Mouse (Mus musculus): ENCODE results near the gene Nedd8. TPM values are rescaled to one million over a fixed set of nuclear protein-coding genes. Genes with fewer than 3 reads are reported as not detected.

Gene Nedd8
- polyA plus RNA-seq, 1 experiment from 2014 or later = 573 TPM

- peaks cover 6% of the 10 kb centered on the region; the same call in 1 of the 2 replicates for H3K4me1 ChIP-seq
- H3K27me3 ChIP-seq (ENCODE audit: insufficient read depth, poor library complexity, severe bottlenecking) = no peaks in the 10 kb centered on the region
- 87% methylated on average over 27 of the region's 27 CpGs for WGBS
- no peak overlapping the region for H3K4me3 ChIP-seq
- no peak for DNase-seq (ENCODE audit: low spot score)
- no peaks in the 10 kb centered on the region for H3K9me3 ChIP-seq
- no peak overlapping the region for H3K27ac ChIP-seq
- H3K36me3 ChIP-seq = peaks cover 100% of the 10 kb centered on the region
Measured at GRCm38 (mm10) chr14:55628077-55628827, 43.7 kb downstream of the Nedd8 start.

GRCm38 (mm10) chr14:55618486-55619195 lies 53.3 kb downstream of the Nedd8 start:
- 27% methylated on average over 22 of the region's 22 CpGs for WGBS
- Histone ChIP-seq H3K9me3 (no peaks in the 10 kb centered on the region), H3K4me3 (peak overlapping the region; percentile 45), H3K27me3 (ENCODE audit: insufficient read depth, poor library complexity, severe bottlenecking) (peaks cover 3% of the 10 kb centered on the region; the same call in 1 of the 2 replicates), H3K27ac (peak overlapping the region; percentile 73), H3K4me1 (peaks cover 25% of the 10 kb centered on the region), H3K36me3 (peaks cover 5% of the 10 kb centered on the region; the same call in 1 of the 2 replicates)
- DNase-seq (ENCODE audit: low spot score) = no peak

GRCm38 (mm10) chr14:55617822-55618221 lies 54.1 kb downstream of the Nedd8 start, which contains the start of gene Rec8:
Rec8 (plus strand) TSS chr14:55618037.
- H3K27ac ChIP-seq = peak within 1 kb of the TSS; percentile 73
- DNase-seq (ENCODE audit: low spot score) = peak; percentile 94
- no peaks in the 10 kb centered on the region; the same call in 1 of the 2 replicates for H3K36me3 ChIP-seq
- no peaks in the 10 kb centered on the region for H3K9me3 ChIP-seq
- H3K4me1 ChIP-seq = peaks cover 28% of the 10 kb centered on the region
- peak within 1 kb of the TSS; percentile 45 for H3K4me3 ChIP-seq
- WGBS = 12% methylated on average over 21 of the region's 21 CpGs
- H3K27me3 ChIP-seq (ENCODE audit: insufficient read depth, poor library complexity, severe bottlenecking) = peaks cover 3% of the 10 kb centered on the region; the same call in 1 of the 2 replicates

GRCm38 (mm10) chr14:55616844-55617243 lies 55.1 kb downstream of the Nedd8 start:
- H3K9me3 ChIP-seq = no peaks in the 10 kb centered on the region
- 83% methylated on average over 2 of the region's 2 CpGs for WGBS
- peak overlapping the region; percentile 73; the same call in 1 of the 2 replicates for H3K27ac ChIP-seq
- peaks cover 32% of the 10 kb centered on the region for H3K4me1 ChIP-seq
- peaks cover 3% of the 10 kb centered on the region; the same call in 1 of the 2 replicates for H3K27me3 ChIP-seq (ENCODE audit: insufficient read depth, poor library complexity, severe bottlenecking)
- H3K4me3 ChIP-seq = no peak overlapping the region
- DNase-seq (ENCODE audit: low spot score) = no peak
- H3K36me3 ChIP-seq = no peaks in the 10 kb centered on the region

GRCm38 (mm10) chr14:55615876-55616275 lies 56.0 kb downstream of the Nedd8 start:
- H3K4me1 ChIP-seq = peaks cover 32% of the 10 kb centered on the region
- H3K27me3 ChIP-seq (ENCODE audit: insufficient read depth, poor library complexity, severe bottlenecking) = peaks cover 3% of the 10 kb centered on the region; the same call in 1 of the 2 replicates
- no peaks in the 10 kb centered on the region for H3K9me3 ChIP-seq
- no peak overlapping the region for H3K4me3 ChIP-seq
- DNase-seq (ENCODE audit: low spot score) = no peak
- WGBS = 50% methylated on average over 2 of the region's 2 CpGs
- H3K27ac ChIP-seq = no peak overlapping the region
- H3K36me3 ChIP-seq = 0 out of 2 replicates have a peak, but pooled peaks cover 2% of the 10 kb centered on the region

- H3K36me3 ChIP-seq = peaks cover 9% of the 10 kb centered on the region
- 64% methylated on average over 7 of the region's 7 CpGs for WGBS
- no peak for DNase-seq (ENCODE audit: low spot score)
- H3K27me3 ChIP-seq (ENCODE audit: insufficient read depth, poor library complexity, severe bottlenecking) = peaks cover 3% of the 10 kb centered on the region; the same call in 1 of the 2 replicates
- no peaks in the 10 kb centered on the region for H3K9me3 ChIP-seq
- no peak overlapping the region for H3K4me3 ChIP-seq
- no peak overlapping the region for H3K27ac ChIP-seq
- H3K4me1 ChIP-seq = peaks cover 32% of the 10 kb centered on the region
Measured at GRCm38 (mm10) chr14:55614565-55615178, 57.3 kb downstream of the Nedd8 start.

GRCm38 (mm10) chr14:55613346-55613745 lies 58.6 kb downstream of the Nedd8 start:
- H3K4me1 ChIP-seq = peaks cover 24% of the 10 kb centered on the region
- 37% methylated on average over 6 of the region's 6 CpGs for WGBS

More at GRCm38 (mm10) chr14:55613346-55613745, 58.6 kb downstream of the Nedd8 start:
- no peaks in the 10 kb centered on the region for H3K9me3 ChIP-seq
- no peak overlapping the region for H3K4me3 ChIP-seq
- no peak overlapping the region for H3K27ac ChIP-seq
- H3K36me3 ChIP-seq = peaks cover 22% of the 10 kb centered on the region
- no peaks in the 10 kb centered on the region for H3K27me3 ChIP-seq (ENCODE audit: insufficient read depth, poor library complexity, severe bottlenecking)
- DNase-seq (ENCODE audit: low spot score) = no peak

Other genes with a start within 250 kb of the Nedd8 start
- 62.6 and 85.5 TPM in 2 replicates for gene Dhrs4, start 193.4 kb downstream of the Nedd8 start, polyA plus RNA-seq (2016; fragmentation: Nextera tagmentation; extraction: Ambion mirVana)
- gene Carmil3, start 181.5 kb downstream of the Nedd8 start, polyA plus RNA-seq (2016; fragmentation: Nextera tagmentation; extraction: Ambion mirVana) = 1.5 and 3.3 TPM in 2 replicates
- 0.36 and 0.41 TPM in 2 replicates for gene Cpne6, start 161.7 kb downstream of the Nedd8 start, polyA plus RNA-seq (2016; fragmentation: Nextera tagmentation; extraction: Ambion mirVana)
- gene Nrl, start 147.1 kb downstream of the Nedd8 start, polyA plus RNA-seq (2016; fragmentation: Nextera tagmentation; extraction: Ambion mirVana) = not detected in 2 replicates
- 31.5 and 32.5 TPM in 2 replicates for gene Pck2, start 131.9 kb downstream of the Nedd8 start, polyA plus RNA-seq (2016; fragmentation: Nextera tagmentation; extraction: Ambion mirVana)
- gene Dcaf11, start 112.1 kb downstream of the Nedd8 start, polyA plus RNA-seq (2016; fragmentation: Nextera tagmentation; extraction: Ambion mirVana) = 69.9 and 75.2 TPM in 2 replicates
- gene A730061H03Rik, start 111.7 kb downstream of the Nedd8 start, polyA plus RNA-seq (2016; fragmentation: Nextera tagmentation; extraction: Ambion mirVana) = 1.3 TPM in 1 of 2 replicates, not detected in the other
- gene Fitm1, start 96.5 kb downstream of the Nedd8 start, polyA plus RNA-seq (2016; fragmentation: Nextera tagmentation; extraction: Ambion mirVana) = 74.6 and 136 TPM in 2 replicates
- gene Psme1, start 94.0 kb downstream of the Nedd8 start, polyA plus RNA-seq (2016; fragmentation: Nextera tagmentation; extraction: Ambion mirVana) = 173 and 196 TPM in 2 replicates
- gene Emc9, start 86.8 kb downstream of the Nedd8 start, polyA plus RNA-seq (2016; fragmentation: Nextera tagmentation; extraction: Ambion mirVana) = 17.1 and 22.1 TPM in 2 replicates
- gene Psme2, start 81.0 kb downstream of the Nedd8 start, polyA plus RNA-seq (2016; fragmentation: Nextera tagmentation; extraction: Ambion mirVana) = 188 and 205 TPM in 2 replicates
- 14.4 and 21.9 TPM in 2 replicates for gene Rnf31, start 80.4 kb downstream of the Nedd8 start, polyA plus RNA-seq (2016; fragmentation: Nextera tagmentation; extraction: Ambion mirVana)
- 5.9 and 7.4 TPM in 2 replicates for gene Irf9, start 68.6 kb downstream of the Nedd8 start, polyA plus RNA-seq (2016; fragmentation: Nextera tagmentation; extraction: Ambion mirVana)
- 13.7 and 17.6 TPM in 2 replicates for gene Rec8, start 54.1 kb downstream of the Nedd8 start, polyA plus RNA-seq (2016; fragmentation: Nextera tagmentation; extraction: Ambion mirVana)
- 103 and 108 TPM in 2 replicates for gene Ipo4, start 36.2 kb downstream of the Nedd8 start, polyA plus RNA-seq (2016; fragmentation: Nextera tagmentation; extraction: Ambion mirVana)
- 2.3 and 3.1 TPM in 2 replicates for gene Gm49378, start 34.2 kb downstream of the Nedd8 start, polyA plus RNA-seq (2016; fragmentation: Nextera tagmentation; extraction: Ambion mirVana)
- 91.6 and 96.4 TPM in 2 replicates for gene Tm9sf1, start 28.3 kb downstream of the Nedd8 start, polyA plus RNA-seq (2016; fragmentation: Nextera tagmentation; extraction: Ambion mirVana)
- gene Tssk4, start 21.9 kb downstream of the Nedd8 start, polyA plus RNA-seq (2016; fragmentation: Nextera tagmentation; extraction: Ambion mirVana) = 0.27 and 0.57 TPM in 2 replicates
- 71.6 and 79.7 TPM in 2 replicates for gene Mdp1, start 11.6 kb downstream of the Nedd8 start, polyA plus RNA-seq (2016; fragmentation: Nextera tagmentation; extraction: Ambion mirVana)
- gene Gmpr2, start 183 bp downstream of the Nedd8 start, polyA plus RNA-seq (2016; fragmentation: Nextera tagmentation; extraction: Ambion mirVana) = 50.8 and 58.8 TPM in 2 replicates
- 44.4 and 50.4 TPM in 2 replicates for gene Tinf2, start 9.7 kb upstream of the Nedd8 start, polyA plus RNA-seq (2016; fragmentation: Nextera tagmentation; extraction: Ambion mirVana)
- 0.46 and 1.6 TPM in 2 replicates for gene Tgm1, start 41.8 kb upstream of the Nedd8 start, polyA plus RNA-seq (2016; fragmentation: Nextera tagmentation; extraction: Ambion mirVana)
- 25.1 and 29.4 TPM in 2 replicates for gene Rabggta, start 50.1 kb upstream of the Nedd8 start, polyA plus RNA-seq (2016; fragmentation: Nextera tagmentation; extraction: Ambion mirVana)
- gene Dhrs1, start 73.6 kb upstream of the Nedd8 start, polyA plus RNA-seq (2016; fragmentation: Nextera tagmentation; extraction: Ambion mirVana) = 59.7 and 60.5 TPM in 2 replicates
- 33.2 and 49.1 TPM in 2 replicates for gene Nop9, start 73.6 kb upstream of the Nedd8 start, polyA plus RNA-seq (2016; fragmentation: Nextera tagmentation; extraction: Ambion mirVana)
- 1.4 and 2.0 TPM in 2 replicates for gene Cideb, start 86.3 kb upstream of the Nedd8 start, polyA plus RNA-seq (2016; fragmentation: Nextera tagmentation; extraction: Ambion mirVana)
- gene Ltb4r2, start 89.3 kb upstream of the Nedd8 start, polyA plus RNA-seq (2016; fragmentation: Nextera tagmentation; extraction: Ambion mirVana) = 0.44 and 1.1 TPM in 2 replicates
- 0.53 and 0.79 TPM in 2 replicates for gene Ltb4r1, start 93.8 kb upstream of the Nedd8 start, polyA plus RNA-seq (2016; fragmentation: Nextera tagmentation; extraction: Ambion mirVana)
- 14.5 and 18.1 TPM in 2 replicates for gene Adcy4, start 112.0 kb upstream of the Nedd8 start, polyA plus RNA-seq (2016; fragmentation: Nextera tagmentation; extraction: Ambion mirVana)
- 20.0 and 32.0 TPM in 2 replicates for gene Ripk3, start 116.7 kb upstream of the Nedd8 start, polyA plus RNA-seq (2016; fragmentation: Nextera tagmentation; extraction: Ambion mirVana)
- 15.4 and 35.8 TPM in 2 replicates for gene Nfatc4, start 151.0 kb upstream of the Nedd8 start, polyA plus RNA-seq (2016; fragmentation: Nextera tagmentation; extraction: Ambion mirVana)
- 27.1 and 32.7 TPM in 2 replicates for gene Nynrin, start 181.9 kb upstream of the Nedd8 start, polyA plus RNA-seq (2016; fragmentation: Nextera tagmentation; extraction: Ambion mirVana)
- gene Cbln3, start 212.3 kb upstream of the Nedd8 start, polyA plus RNA-seq (2016; fragmentation: Nextera tagmentation; extraction: Ambion mirVana) = 0.12 and 0.30 TPM in 2 replicates
- gene Khnyn, start 212.8 kb upstream of the Nedd8 start, polyA plus RNA-seq (2016; fragmentation: Nextera tagmentation; extraction: Ambion mirVana) = 18.2 and 23.2 TPM in 2 replicates
- gene Sdr39u1, start 228.2 kb upstream of the Nedd8 start, polyA plus RNA-seq (2016; fragmentation: Nextera tagmentation; extraction: Ambion mirVana) = 42.4 and 50.3 TPM in 2 replicates

All from heart, embryonic 10.5 days (tissue).